In the genomic region with DNA sequence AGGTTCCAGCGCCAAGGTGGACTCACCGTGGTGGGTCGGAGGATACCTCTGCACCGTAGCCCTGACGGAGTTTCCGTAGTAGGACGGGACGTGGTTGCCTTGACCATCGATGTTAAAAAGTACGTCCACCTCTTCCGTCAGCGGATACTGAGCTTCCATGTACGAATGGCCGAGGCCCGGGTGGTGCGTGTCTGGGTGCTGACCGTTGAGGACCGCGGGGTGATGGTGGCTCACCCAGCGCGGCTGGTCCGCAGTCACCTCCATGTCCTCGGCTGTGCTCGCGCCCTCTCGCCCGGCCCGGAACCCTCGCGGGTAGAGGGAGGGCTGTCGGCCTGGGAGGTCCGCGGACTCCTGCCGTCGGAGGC, we compare ENCODE assay signal across 8 mouse cellular contexts. TPM values are rescaled to one million over a fixed set of nuclear protein-coding genes. Genes with fewer than 3 reads are reported as not detected.
DNase-seq lines count a peak whose midpoint lies in the region; ATAC-seq and TF ChIP-seq lines count a peak whose summit lies in the region.

No protein-coding gene starts in this region.

- 0 out of 2 replicates have a peak, but pooled peaks have one; percentile 36 for TF ChIP-seq POLR2A in thymus, adult 2 months (IDR thresholded peaks at IDR 0.05; ENCODE audit: control insufficient read depth, extremely low read depth, insufficient read depth, low read length, poor library complexity)

- H3K4me2 ChIP-seq in neural tube, embryonic 13.5 days: peak overlapping the region; percentile 67

- no peaks in the 10 kb centered on the region for H3K9me3 ChIP-seq in limb, embryonic 10.5 days (replicated peaks)
- no peaks in the 10 kb centered on the region for H3K9me3 ChIP-seq in neural tube, embryonic 13.5 days

- peaks cover 14% of the 10 kb centered on the region for H3K27me3 ChIP-seq in thymus, adult 2 months (ENCODE audit: control insufficient read depth, insufficient read depth, low read length)
- H3K27me3 ChIP-seq in limb, embryonic 10.5 days (ENCODE audit: low read depth, poor library complexity, severe bottlenecking): peaks cover 89% of the 10 kb centered on the region
- peaks cover 100% of the 10 kb centered on the region for H3K27me3 ChIP-seq in neural tube, embryonic 13.5 days

- H3K9ac ChIP-seq in neural tube, embryonic 13.5 days: peak overlapping the region; percentile 41; the same call in 1 of the 2 replicates

- ATAC-seq in neural tube, embryonic 13.5 days (ENCODE audit: low read depth): no peak

- peak overlapping the region; percentile 74 for H3K27ac ChIP-seq in thymus, adult 2 months (ENCODE audit: control insufficient read depth, insufficient read depth, low read length)
- H3K27ac ChIP-seq in limb, embryonic 10.5 days: peak overlapping the region; percentile 28; the same call in 1 of the 2 replicates
- H3K27ac ChIP-seq in neural tube, embryonic 13.5 days (replicated peaks): no peak overlapping the region

- TF ChIP-seq CTCF in thymus, adult 2 months (IDR thresholded peaks at IDR 0.05; ENCODE audit: borderline replicate concordance, control insufficient read depth, extremely low read depth, insufficient read depth, low read length, poor library complexity): no peak

- under 1% methylated on average over 35 of the region's 35 CpGs for WGBS in thymus, adult 2 months
- under 1% methylated on average over 35 of the region's 35 CpGs for WGBS in limb, embryonic 10.5 days
- WGBS in neural tube, embryonic 13.5 days: 1% methylated on average over 35 of the region's 35 CpGs

- peaks cover 40% of the 10 kb centered on the region for H3K4me1 ChIP-seq in thymus, adult 2 months (replicated peaks; ENCODE audit: control insufficient read depth, insufficient read depth, low read length)
- peaks cover 58% of the 10 kb centered on the region for H3K4me1 ChIP-seq in limb, embryonic 10.5 days
- H3K4me1 ChIP-seq in neural tube, embryonic 13.5 days (replicated peaks): peaks cover 54% of the 10 kb centered on the region

- peak; percentile 34 for DNase-seq in adrenal gland, adult 2 months
- DNase-seq in adrenal gland, adult 18-20 months (ENCODE audit: low spot score in 2 of 2): no peak
- DNase-seq in thymus, adult 2 months: peak; percentile 49
- no peak for DNase-seq in thymus, postnatal 36 days
- DNase-seq in limb, embryonic 10.5 days (ENCODE audit: low spot score): no peak
- DNase-seq in MN1 (ENCODE audit: low spot score): no peak
- no peak for DNase-seq in frontal cortex, postnatal 25 days (ENCODE audit: low spot score in 2 of 2)

- peaks cover 16% of the 10 kb centered on the region for H3K36me3 ChIP-seq in thymus, adult 2 months (ENCODE audit: control insufficient read depth, insufficient read depth, low read length)
- H3K36me3 ChIP-seq in limb, embryonic 10.5 days: no peaks in the 10 kb centered on the region
- H3K36me3 ChIP-seq in neural tube, embryonic 13.5 days: no peaks in the 10 kb centered on the region

- H3K4me3 ChIP-seq in thymus, adult 2 months (ENCODE audit: control insufficient read depth, insufficient read depth, low read length): peak overlapping the region; percentile 99
- peak overlapping the region; percentile 54 for H3K4me3 ChIP-seq in limb, embryonic 10.5 days
- H3K4me3 ChIP-seq in neural tube, embryonic 13.5 days: peak overlapping the region; percentile 39

RNA-seq across cellular contexts. Expression of a gene that starts 3.7 kb away (rescaled TPM):
- total RNA-seq in adrenal gland, adult 2 months (2021): 1 to 10 TPM in 1 of 2 experiments, under 1 TPM in 1; 0.59 to 1.0 TPM
- 0.11 and 0.22 TPM in 2 replicates for polyA plus RNA-seq in adrenal gland, adult 2 months (2012; rRNA removed)
- total RNA-seq in adrenal gland, adult 18-20 months (2021): 1 to 10 TPM; 1.1 to 1.4 TPM
- polyA plus RNA-seq in thymus, adult 2 months (2012; rRNA removed): not detected in 2 replicates
- polyA plus RNA-seq in limb, embryonic 10.5 days (2016; fragmentation: Nextera tagmentation; extraction: Ambion mirVana): 0.46 and 0.55 TPM in 2 replicates
- polyA plus RNA-seq in neural tube, embryonic 13.5 days (2015; fragmentation: Nextera tagmentation; extraction: Ambion mirVana): 0.29 TPM in 1 of 2 replicates, not detected in the other

RNA-seq across cellular contexts. Expression of a gene that starts 12.0 kb away (rescaled TPM):
- not detected for total RNA-seq in adrenal gland, adult 2 months (2021)
- polyA plus RNA-seq in adrenal gland, adult 2 months (2012; rRNA removed): not detected in 2 replicates
- total RNA-seq in adrenal gland, adult 18-20 months (2021): not detected
- not detected in 2 replicates for polyA plus RNA-seq in thymus, adult 2 months (2012; rRNA removed)
- 0.39 TPM in 1 of 2 replicates, not detected in the other for polyA plus RNA-seq in limb, embryonic 10.5 days (2016; fragmentation: Nextera tagmentation; extraction: Ambion mirVana)
- 1.1 TPM in 1 of 2 replicates, not detected in the other for polyA plus RNA-seq in neural tube, embryonic 13.5 days (2015; fragmentation: Nextera tagmentation; extraction: Ambion mirVana)

RNA-seq across cellular contexts. Expression of a gene that starts 12.5 kb away (rescaled TPM):
- 10 to 100 TPM; 12.7 to 26.1 TPM for total RNA-seq in adrenal gland, adult 2 months (2021)
- 15.9 and 18.6 TPM in 2 replicates for polyA plus RNA-seq in adrenal gland, adult 2 months (2012; rRNA removed)
- total RNA-seq in adrenal gland, adult 18-20 months (2021): 10 to 100 TPM; 11.7 to 14.2 TPM
- polyA plus RNA-seq in thymus, adult 2 months (2012; rRNA removed): 87.2 and 126 TPM in 2 replicates
- 6.3 and 6.5 TPM in 2 replicates for polyA plus RNA-seq in limb, embryonic 10.5 days (2016; fragmentation: Nextera tagmentation; extraction: Ambion mirVana)
- polyA plus RNA-seq in neural tube, embryonic 13.5 days (2015; fragmentation: Nextera tagmentation; extraction: Ambion mirVana): 10.1 and 12.4 TPM in 2 replicates

Comparison
In these comparisons a context has a peak if more than half of its experiments do, and no peak if none do; other contexts are left out.
1. DNase-seq: peak in adrenal gland, adult 2 months (single experiment) and thymus, adult 2 months (single experiment); none in adrenal gland, adult 18-20 months (0 of 2), thymus, postnatal 36 days (0 of 2), limb, embryonic 10.5 days (single experiment), MN1 (single experiment) and frontal cortex, postnatal 25 days (0 of 2).
2. H3K4me3 ChIP-seq: peak in every context shown above with its lines; median percentile 99 in thymus, adult 2 months; 54 in limb, embryonic 10.5 days; 39 in neural tube, embryonic 13.5 days.